Mouse (Mus musculus) heart, embryonic 15.5 days (tissue): ENCODE data around the gene Cdk8. TPM values are rescaled to one million over a fixed set of nuclear protein-coding genes. Genes with fewer than 3 reads are reported as not detected.

Experiments
- polyA plus RNA-seq: library from polyadenylated mRNA; unstranded; fragments of >200 nt; fragmentation: Nextera tagmentation; extraction: Ambion mirVana; gene quantifications from 2 replicates; pipeline ENCODE4 v1.2.1, GENCODE M21; 2015

Cdk8 gene
- polyA plus RNA-seq, 1 experiment from 2014 or later: 9.1 TPM

Other genes with a start within 250 kb of the Cdk8 start
- not detected in 2 replicates for gene Cyp3a25, start 221.6 kb upstream of the Cdk8 start, polyA plus RNA-seq
- gene Cyp3a59, start 152.0 kb upstream of the Cdk8 start, polyA plus RNA-seq: not detected in 2 replicates
- gene Gm5565, start 70.7 kb upstream of the Cdk8 start, polyA plus RNA-seq: not detected in 2 replicates
- gene Gm6309, start 60.5 kb upstream of the Cdk8 start, polyA plus RNA-seq: not detected in 2 replicates
- gene 1700001J03Rik, start 45.9 kb upstream of the Cdk8 start, polyA plus RNA-seq: not detected in 2 replicates
- gene Rnf6, start 9.7 kb upstream of the Cdk8 start, polyA plus RNA-seq: 46.0 and 47.0 TPM in 2 replicates
- 0.11 and 0.37 TPM in 2 replicates for gene Wasf3, start 153.8 kb downstream of the Cdk8 start, polyA plus RNA-seq